Mouse (Mus musculus): ENCODE measurements around the gene Vps18.
A peak's percentile ranks its signal among the peaks of the same experiment; 100 is the strongest.

Gene Vps18

DNA sequence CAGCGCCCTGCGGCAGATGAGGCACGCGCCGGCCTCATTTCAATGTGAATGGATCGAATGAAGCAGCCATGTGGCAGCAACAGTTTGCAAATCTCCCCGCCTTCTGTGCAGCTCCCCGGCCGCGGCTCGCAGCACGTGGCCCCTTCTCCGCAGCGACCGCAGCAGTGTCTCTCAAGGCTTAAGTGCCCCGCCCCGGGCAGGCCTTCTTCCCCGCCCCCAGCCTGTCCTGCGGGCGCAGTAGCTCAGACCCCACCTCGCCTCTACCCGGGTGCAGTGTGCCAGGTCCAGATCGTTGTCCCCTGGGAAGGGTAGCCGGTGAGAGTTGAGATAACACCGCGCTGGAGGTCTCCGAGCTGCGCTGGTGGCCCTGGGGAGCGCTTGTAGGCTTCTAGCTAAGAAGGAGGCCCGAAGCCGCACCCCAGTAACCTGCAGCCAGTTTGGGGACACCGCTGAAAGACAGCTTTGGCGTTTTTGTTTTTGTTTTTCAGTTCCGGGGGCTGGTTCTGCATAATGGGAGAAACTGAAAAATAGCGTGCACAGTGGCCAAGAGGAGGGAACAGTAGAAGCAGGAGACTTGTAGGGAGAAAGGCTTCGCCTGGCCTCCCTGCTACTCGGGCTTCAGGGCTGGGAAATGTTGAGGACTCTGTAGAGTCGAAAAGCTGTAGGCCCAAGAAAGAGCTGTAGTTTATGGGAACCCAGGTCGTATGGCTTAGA is 34.2 kb downstream of the Vps18 start:
- no peak for DNase-seq

- DNase-seq, result no peak
Observed at GRCm38 (mm10) chr2:119323866-119324575, 35.5 kb downstream of the Vps18 start.

- peak; percentile 36 for DNase-seq
Observed at GRCm38 (mm10) chr2:119324576-119325318, 36.2 kb downstream of the Vps18 start.

GRCm38 (mm10) chr2:119325568-119326143 is 37.1 kb downstream of the Vps18 start, which contains the start of gene Dll4:
Dll4 (plus strand) TSS chr2:119325784.
- DNase-seq, result peak; percentile 28

GRCm38 (mm10) chr2:119326161-119327101 is 37.9 kb downstream of the Vps18 start:
- peak; percentile 22 for DNase-seq

DNA sequence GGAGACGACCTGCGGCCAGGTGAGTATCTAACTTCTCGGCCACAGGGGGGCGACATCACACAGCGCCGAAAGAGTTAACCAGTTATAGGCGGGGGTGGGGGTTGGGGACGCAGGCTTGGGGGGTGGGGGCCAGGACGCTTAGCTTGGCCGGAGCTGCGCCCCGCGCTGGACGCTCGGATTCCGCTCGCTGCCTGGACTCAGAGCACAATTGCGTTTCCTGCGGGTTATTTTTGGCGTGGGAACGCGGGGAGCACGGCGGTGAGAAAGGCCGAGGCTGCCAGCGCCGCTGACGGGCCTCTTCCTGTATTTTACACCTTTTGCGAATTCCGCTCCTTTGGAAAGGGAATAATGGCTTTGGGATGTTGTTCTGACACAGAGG is 38.6 kb downstream of the Vps18 start:
- peak; percentile 55 for DNase-seq

GRCm38 (mm10) chr2:119327942-119328526 is 39.5 kb downstream of the Vps18 start:
- DNase-seq, result peak; percentile 43

GRCm38 (mm10) chr2:119328546-119328945 is 40.0 kb downstream of the Vps18 start:
- peak; percentile 38 for DNase-seq

- DNase-seq, result no peak
Observed at GRCm38 (mm10) chr2:119329123-119329817, 40.7 kb downstream of the Vps18 start.

DNA sequence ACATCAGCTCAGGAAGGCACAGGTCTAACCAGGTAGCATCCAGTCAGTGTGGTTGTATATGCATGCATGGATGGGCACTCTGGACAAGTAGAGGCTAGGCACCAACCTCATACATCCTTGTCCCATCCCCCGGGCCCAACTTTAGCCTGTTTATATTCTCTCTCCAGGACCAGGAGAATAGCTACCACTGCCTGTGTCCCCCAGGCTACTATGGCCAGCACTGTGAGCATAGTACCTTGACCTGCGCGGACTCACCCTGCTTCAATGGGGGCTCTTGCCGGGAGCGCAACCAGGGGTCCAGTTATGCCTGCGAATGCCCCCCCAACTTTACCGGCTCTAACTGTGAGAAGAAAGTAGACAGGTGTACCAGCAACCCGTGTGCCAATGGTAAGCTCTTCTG is 42.3 kb downstream of the Vps18 start:
- DNase-seq, result no peak

- DNase-seq, result no peak
Observed at GRCm38 (mm10) chr2:119332177-119332661, 43.7 kb downstream of the Vps18 start.

GRCm38 (mm10) chr2:119334135-119334534 is 45.6 kb downstream of the Vps18 start:
- DNase-seq, result no peak

DNA sequence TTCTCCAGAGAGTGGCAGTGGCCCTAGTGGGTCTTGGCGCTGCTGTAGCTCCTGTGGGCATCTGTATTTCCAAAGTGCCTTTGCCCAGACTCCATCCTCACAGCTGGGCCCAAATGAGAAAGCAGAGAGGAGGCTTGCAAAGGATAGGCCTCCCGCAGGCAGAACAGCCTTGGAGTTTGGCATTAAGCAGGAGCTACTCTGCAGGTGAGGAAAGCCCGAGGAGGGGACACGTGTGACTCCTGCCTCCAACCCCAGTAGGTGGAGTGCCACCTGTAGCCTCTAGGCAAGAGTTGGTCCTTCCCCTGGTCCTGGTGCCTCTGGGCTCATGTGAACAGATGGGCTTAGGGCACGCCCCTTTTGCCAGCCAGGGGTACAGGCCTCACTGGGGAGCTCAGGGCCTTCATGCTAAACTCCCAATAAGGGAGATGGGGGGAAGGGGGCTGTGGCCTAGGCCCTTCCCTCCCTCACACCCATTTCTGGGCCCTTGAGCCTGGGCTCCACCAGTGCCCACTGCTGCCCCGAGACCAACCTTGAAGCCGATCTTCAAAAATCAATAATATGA is 46.5 kb downstream of the Vps18 start:
- DNase-seq, result no peak

- DNase-seq, result no peak
Observed at GRCm38 (mm10) chr2:119335535-119335934, 47.0 kb downstream of the Vps18 start.

DNA sequence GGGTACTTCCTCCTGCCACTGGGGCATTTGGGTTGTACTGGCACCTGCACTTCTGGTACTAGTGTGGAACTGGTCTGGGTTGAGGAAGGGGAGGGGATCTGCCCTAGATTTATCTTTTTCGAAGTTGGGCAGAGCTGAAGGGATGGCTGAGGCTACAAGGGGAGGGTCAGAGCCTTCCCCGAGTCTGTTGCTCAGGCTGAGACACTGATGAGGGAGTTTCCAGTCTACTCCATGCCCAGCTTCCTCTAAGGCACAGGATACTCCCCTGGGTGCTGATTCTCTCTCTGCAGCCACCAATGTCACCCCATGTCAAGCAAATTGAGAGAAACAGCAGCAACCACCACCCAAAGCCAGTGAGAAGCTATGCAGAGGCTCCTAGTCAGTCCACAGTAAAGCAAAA is 47.5 kb downstream of the Vps18 start:
- no peak for DNase-seq

DNA sequence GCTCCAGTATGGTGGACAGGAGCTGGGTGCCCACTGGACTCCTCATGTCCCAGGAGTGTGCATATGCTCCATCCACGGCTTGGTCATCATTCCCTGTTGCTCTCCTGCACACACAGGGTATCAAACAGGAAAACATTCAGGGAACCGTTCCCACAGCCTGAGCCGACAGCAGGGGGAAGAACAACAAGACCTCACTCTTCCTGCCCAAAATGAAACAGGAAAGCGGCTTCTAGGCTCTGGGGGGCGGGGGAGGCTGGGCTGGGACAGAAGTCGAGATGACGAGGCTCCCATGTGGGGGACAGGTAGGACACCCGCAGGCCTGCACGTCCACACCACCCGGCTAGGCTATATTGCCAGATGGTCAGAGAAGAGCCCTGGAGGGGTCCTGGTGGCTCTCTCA is 47.9 kb downstream of the Vps18 start:
- no peak for DNase-seq

GRCm38 (mm10) chr2:119337425-119338265 is 49.1 kb downstream of the Vps18 start:
- peak; percentile 86 for DNase-seq

DNA sequence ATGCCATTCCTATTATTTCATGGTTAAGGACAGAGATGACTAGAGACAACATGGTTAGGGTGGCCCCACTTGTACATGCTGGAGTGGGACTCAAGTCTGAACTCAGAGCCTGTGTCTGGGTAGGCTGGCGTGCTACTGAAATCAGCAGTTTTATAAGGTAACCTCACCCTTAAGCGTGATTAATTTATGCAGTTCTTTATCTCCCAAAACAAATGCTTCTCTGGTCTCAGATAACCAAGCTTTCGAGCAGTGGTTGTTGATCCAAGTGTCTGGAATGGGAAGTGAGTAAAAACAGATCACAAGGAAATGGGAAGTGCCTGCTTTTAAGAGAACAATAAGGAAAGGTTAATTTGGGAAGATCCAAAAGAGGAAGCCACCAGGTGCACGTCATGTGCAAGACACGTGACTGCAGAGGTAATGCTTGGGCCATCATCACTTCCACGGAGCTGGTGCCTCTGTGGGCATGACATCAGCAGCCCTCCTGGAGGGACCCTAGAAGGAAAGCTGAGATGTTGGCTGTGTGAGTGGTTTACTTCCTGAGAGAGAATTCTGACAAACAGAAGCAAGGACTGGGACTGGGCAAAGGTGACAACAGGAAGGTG is 56.1 kb downstream of the Vps18 start:
- DNase-seq, result no peak
